Mouse (Mus musculus) lung, postnatal 14 days (tissue): ENCODE results near the gene Rbm47.
"Not testable (repeated sequence)": the region's sequence is repeated elsewhere in the genome, so short reads cannot be mapped to it uniquely, and the experiment has no call there.

Source experiments
- DNase-seq: peaks from one replicate; pipeline ENCODE4 v3.0.0; 2021

Gene Rbm47

GRCm38 (mm10) chr5:66173018-66173417 is at the start of gene Rbm47:
Gene Rbm47, minus strand, starts transcription at chr5:66173118.
- no peak for DNase-seq

GRCm38 (mm10) chr5:66220620-66221019 is 47.7 kb upstream of the Rbm47 start:
- DNase-seq = no peak

GRCm38 (mm10) chr5:66219692-66220091 is 46.8 kb upstream of the Rbm47 start:
- DNase-seq = no peak

DNA sequence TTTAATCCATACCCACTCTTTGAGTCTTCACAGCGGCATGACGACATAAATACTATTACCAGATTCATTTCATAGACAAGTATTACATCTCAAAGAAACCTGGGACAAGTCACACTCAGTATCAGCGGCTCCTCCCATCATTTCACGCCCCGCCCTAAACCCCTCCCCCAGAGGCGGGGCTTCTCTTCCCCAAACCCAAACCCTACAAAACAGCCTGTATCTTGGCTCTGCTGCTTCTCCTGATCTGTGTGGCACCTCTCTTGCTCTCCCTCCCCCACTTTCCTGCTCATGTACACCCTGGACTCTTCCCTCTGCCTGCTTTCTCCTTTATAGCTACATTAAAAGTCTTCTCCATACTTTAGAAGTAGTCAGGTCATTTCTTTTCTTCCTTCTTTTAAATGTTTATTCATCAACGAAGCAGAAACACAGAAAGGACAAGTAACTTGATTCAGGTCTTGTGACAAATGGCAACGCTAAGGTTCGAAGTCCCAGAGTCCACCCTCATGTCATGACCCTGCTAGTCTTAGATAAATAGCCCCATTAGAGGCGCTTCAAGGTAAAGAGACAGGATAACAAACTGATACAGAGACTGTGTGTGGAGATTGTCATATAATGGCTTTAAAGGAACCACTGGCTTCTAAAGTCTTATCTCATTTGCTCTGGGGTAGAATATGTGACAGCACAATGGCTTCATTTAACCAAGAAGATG is 42.8 kb upstream of the Rbm47 start:
- no peak for DNase-seq

DNA sequence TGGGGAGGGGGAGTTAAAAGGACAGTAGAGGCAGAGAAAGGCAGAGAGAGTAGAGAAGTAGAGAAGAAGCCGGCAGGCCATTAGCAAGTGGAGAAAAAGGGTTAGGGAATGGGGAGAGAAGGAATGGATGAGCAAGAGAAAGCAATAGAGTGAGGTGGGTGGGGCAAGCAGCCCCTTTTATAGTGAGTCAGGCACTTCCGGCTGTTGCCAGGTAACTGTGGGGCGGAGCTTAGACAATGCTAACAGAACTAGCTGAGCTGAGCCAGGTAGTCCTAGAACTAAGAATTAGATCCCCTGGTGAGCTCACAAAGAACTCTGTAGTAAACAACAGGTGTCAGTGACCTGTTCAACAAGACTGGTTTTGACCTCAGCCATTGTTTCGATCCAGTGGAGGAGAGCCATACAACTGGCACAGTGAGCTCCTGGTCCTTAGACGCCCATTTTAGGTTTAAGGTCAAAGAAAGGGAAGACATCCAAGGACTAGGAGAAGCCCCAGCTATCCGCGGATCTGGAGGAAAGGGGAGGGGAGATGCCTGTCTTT is 41.5 kb upstream of the Rbm47 start:
- no peak for DNase-seq

DNA sequence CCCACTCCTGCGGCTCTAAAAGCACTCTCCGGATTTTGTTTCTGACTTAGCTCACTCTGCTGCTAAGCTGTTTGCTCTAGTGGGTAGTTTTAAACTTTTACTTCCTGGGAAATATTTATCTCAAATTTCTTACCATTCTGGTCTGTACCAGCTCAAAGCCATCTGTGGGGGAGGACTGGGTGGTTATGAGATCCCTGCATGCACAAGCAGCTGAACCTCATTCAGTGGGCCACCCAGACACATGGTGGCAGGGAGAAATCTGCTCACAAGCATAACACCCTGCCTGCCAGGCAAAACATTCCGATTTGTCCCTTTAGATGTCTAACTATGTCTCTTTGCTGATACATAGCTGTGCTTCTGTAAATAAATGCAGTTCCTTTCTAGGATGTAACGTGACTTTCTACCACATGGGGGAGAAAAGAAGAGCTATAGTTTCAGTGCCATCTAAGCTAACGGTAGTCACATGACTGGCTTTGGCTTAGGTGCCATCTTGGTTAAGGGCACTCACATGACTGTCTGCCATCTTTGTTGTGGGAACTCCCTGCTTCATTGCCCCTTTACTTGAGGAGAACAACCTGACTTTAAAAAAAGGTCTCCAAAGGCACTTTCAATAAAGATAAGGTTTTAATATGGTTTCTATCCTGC is 36.7 kb upstream of the Rbm47 start:
- DNase-seq = no peak

DNA sequence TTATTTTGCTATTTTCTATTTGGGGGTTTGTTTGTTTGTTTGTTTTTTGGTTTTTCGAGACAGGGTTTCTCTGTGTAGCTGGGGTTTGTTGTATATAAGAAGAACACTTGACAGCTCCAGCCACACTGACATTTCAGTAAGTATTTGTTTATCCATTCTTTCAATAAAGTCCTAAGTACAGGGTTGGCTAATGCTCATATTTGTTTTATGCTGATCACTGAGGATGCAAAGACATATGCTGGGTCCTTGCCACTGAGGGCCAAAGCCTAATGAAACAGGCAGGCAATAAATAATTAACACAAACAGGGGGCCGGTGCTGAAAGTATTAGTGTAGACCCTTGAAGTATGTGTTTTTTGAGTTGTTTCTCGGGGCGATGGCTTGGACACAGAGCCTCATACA is 32.0 kb upstream of the Rbm47 start:
- DNase-seq = no peak

DNA sequence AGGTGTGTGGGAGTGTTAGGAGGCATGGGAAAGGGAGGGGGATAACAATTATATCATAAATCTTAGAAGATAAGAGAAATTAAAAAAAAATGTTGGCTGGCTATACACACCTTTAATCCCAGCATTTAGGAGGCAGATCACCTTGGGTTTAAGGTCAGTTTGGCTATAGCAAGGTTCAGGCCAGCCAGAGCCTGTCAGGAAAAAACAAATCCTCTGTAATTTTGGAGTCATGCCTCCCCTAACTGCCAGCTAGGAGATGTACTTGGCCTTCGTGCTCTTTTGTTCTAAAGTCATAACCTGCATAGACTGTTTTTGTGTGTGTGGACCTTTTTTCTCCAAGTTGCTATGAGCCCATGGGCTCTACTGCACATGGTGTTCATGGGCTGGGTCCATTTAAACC is 30.5 kb upstream of the Rbm47 start:
- no peak for DNase-seq

DNA sequence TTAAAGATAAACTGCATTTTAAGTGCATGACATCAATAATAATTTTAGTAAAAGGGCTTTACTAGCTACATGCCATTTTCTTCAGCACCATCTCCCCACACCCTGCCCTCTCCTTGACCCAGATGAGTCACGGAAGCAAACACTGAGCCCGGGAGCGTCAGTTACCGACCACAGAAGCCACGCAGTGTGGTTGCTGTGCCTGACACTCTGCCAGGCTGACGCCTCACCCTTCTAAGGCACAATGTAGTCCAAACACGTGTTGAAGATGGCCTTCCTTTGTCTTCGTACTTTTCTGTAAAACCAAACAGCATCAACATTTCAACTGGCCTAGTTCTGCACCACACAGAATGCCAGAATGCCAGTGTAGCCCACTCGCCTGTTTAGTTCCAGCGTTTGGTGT is 27.1 kb upstream of the Rbm47 start:
- peak; percentile 35 for DNase-seq

GRCm38 (mm10) chr5:66195323-66195722 is 22.4 kb upstream of the Rbm47 start:
- DNase-seq = no peak

GRCm38 (mm10) chr5:66193218-66193846 is 20.4 kb upstream of the Rbm47 start:
- no peak for DNase-seq

DNA sequence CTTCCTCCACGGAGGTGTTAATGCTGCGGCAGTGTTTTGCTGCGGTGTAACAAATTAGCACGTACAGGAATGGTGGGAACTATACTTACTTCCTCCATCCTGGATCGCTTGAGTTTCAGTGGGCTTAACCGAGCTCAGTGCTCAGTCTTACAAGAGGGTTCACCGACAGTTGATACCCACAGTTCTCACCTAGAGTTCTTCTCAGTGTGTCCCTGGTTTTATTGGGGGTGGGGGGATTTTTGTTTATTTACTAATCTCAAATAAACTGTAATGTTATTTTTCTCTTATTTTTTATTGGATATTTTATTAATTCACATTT is 18.2 kb upstream of the Rbm47 start:
- DNase-seq = no peak

- no peak for DNase-seq
These were observed 17.7 kb upstream of the Rbm47 start for GRCm38 (mm10) chr5:66190481-66191184.

GRCm38 (mm10) chr5:66188591-66188990 is 15.7 kb upstream of the Rbm47 start:
- not testable (repeated sequence) for DNase-seq

DNA sequence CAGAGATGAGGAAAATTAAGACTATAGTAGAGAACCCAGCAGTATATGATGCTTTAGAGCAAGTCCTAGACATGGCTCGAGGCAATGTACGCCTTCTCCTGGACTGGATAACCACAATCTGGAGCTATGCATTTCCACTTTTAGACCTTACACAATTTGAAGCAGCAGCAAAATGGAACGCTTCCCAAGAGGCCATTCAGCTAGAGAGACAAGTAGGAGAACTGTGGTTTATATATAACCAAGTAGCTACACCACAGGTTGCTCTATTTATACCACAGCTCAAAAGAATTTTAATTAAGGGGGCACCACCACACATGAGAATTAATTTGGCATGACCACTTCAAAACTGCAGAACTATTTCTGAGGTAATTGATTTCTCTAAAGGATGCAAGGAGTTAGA is 9.2 kb upstream of the Rbm47 start:
- no peak for DNase-seq

GRCm38 (mm10) chr5:66174160-66174837 is 1.4 kb upstream of the Rbm47 start:
- DNase-seq = no peak

GRCm38 (mm10) chr5:66170591-66170990 is 2.3 kb downstream of the Rbm47 start:
- no peak for DNase-seq

DNA sequence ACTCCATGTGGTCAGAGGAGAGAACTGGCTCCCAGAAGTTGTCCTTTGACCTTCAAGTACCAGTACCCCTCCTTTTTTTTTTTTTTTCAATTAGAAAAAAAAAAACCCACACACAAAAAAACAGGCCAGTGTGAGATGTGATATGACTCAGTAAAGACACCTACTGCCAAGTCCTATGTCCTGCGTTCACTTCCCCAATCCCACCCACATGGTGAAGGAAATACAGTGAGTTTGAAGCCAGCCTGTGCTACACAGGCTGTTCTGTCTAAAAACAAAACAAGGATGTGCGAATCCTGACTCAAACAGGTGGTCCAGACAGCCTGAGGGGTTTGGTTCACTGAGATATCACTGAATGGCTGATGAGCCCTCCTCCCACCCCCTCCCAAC is 3.8 kb downstream of the Rbm47 start:
- no peak for DNase-seq

DNA sequence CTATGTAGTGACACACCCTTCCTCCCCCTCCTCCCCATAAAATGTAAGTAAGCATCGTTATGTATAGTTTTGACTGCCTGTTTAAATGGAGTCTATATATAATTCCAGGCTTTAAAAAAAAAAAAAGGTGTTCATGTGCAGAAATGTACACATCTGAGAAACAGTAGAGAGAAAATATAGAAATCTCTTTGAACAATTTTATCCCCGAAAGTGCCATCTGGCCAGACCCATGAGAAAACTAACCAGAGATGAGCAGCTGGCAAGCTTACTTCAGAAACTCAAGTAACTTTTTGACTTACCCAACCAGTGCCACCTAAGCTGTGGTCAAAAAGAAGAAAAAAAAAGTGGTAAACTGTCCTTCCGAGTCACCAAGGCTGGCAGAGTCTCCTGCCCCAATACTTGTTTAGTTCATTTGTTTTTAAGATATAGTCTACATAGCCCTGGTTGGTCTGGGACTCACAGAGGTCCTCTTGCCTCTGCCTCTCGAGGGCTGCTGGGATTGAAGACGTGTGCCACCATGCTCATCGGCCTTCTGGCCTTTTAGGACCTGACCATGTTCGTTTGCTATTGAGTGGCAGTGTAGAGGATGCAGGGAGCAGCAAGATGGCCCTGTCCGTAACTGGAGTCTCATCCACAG is 4.3 kb downstream of the Rbm47 start:
- DNase-seq = no peak

- DNase-seq = no peak
These were observed 6.0 kb downstream of the Rbm47 start for GRCm38 (mm10) chr5:66166931-66167330.

DNA sequence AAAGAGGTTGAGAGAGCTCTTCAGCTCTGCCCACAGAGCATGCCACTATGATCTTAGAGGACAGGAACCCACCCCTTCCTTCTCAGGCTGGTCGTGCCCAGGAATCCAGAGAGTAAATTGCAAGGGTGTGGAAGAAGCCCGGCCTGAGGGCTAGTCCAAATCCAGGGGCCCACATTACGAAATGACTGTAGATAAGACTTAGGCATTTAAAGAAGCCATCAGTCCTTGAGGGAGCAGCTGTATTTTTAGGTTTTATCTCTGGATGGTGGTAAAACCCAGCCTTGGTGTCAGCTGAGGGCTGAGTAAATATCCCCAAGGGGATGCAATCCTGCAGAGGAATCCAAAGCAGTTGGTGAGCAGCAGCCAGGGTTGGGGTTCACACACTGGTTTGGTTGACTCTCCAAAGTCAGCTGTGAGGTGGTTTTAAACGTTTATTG is 6.7 kb downstream of the Rbm47 start:
- no peak for DNase-seq

- no peak for DNase-seq
These were observed 7.2 kb downstream of the Rbm47 start for GRCm38 (mm10) chr5:66165748-66166147.
